Mouse (Mus musculus) subcutaneous adipose tissue, adult 2 months (tissue): ENCODE measurements around the gene Gm3500. TPM values are rescaled to one million over a fixed set of nuclear protein-coding genes. Genes with fewer than 3 reads are reported as not detected.

ENCODE experiments used
- polyA plus RNA-seq: library from polyadenylated mRNA; depleted of rRNA; stranded (reverse); fragments of >200 nt; gene quantifications from 2 replicates; pipeline ENCODE4 v1.2.3, GENCODE M21; 2012; ENCODE audit warnings: low replicate concordance; rRNA removed

The Gm3500 gene
- polyA plus RNA-seq: 0.09 and 0.28 TPM in 2 replicates

GRCm38 (mm10) chr14:5388949-5389348, at the start of gene Gm3500:
Gene Gm3500, minus strand, starts transcription at chr14:5389049.

GRCm38 (mm10) chr14:5334828-5335227, 54.0 kb downstream of the Gm3500 start, which contains the start of gene Gm3542:
Gene Gm3542, minus strand, starts transcription at chr14:5334928.

Other genes with a start within 250 kb of the Gm3500 start
- not detected in 2 replicates for gene Gm3317, start 224.5 kb downstream of the Gm3500 start, polyA plus RNA-seq
- not detected in 2 replicates for gene Gm8271, start 203.3 kb downstream of the Gm3500 start, polyA plus RNA-seq
- not detected in 2 replicates for gene Gm3526, start 128.5 kb downstream of the Gm3500 start, polyA plus RNA-seq
- gene Gm3542, start 54.1 kb downstream of the Gm3500 start, polyA plus RNA-seq: not detected in 2 replicates
- 0.17 and 0.92 TPM in 2 replicates for gene Gm3194, start 66.4 kb upstream of the Gm3500 start, polyA plus RNA-seq
- gene Gm8246, start 88.8 kb upstream of the Gm3500 start, polyA plus RNA-seq: not detected in 2 replicates
- not detected in 2 replicates for gene Gm3187, start 95.2 kb upstream of the Gm3500 start, polyA plus RNA-seq
- 0.14 and 0.47 TPM in 2 replicates for gene Gm3488, start 112.6 kb upstream of the Gm3500 start, polyA plus RNA-seq
- not detected in 2 replicates for gene Gm3532, start 149.4 kb upstream of the Gm3500 start, polyA plus RNA-seq
- not detected in 2 replicates for gene Gm8265, start 244.0 kb upstream of the Gm3500 start, polyA plus RNA-seq